Mouse (Mus musculus) splenic B cell, adult 2 months (primary cell): ENCODE results near the gene Olfr117.
"Not testable (repeated sequence)": the region's sequence is repeated elsewhere in the genome, so short reads cannot be mapped to it uniquely, and the experiment has no call there.

Source experiments
- DNase-seq: peaks from one replicate; pipeline ENCODE4 v3.0.0-alpha.2; 2011; ENCODE audit warnings: low read depth, low spot score
- H3K27me3 ChIP-seq: 2 replicates; pipeline ENCODE4 v1.6.1; 2012; ENCODE audit warnings: mild to moderate bottlenecking, low read length, moderate library complexity, mixed read lengths; ENCODE audit not compliant: control insufficient read depth, poor library complexity, insufficient read depth, severe bottlenecking
- H3K36me3 ChIP-seq: 2 replicates; pipeline ENCODE4 v1.6.1; 2012; ENCODE audit warnings: mild to moderate bottlenecking, low read length, moderate library complexity, mixed read lengths; ENCODE audit not compliant: control insufficient read depth, poor library complexity, insufficient read depth, severe bottlenecking

Gene Olfr117

GRCm38 (mm10) chr17:37663682-37664081, at the start of gene Olfr117:
Gene Olfr117 (minus strand): TSS chr17:37663782.
- H3K27me3 ChIP-seq, result no peaks in the 10 kb centered on the region
- no peaks in the 10 kb centered on the region for H3K36me3 ChIP-seq
- no peak for DNase-seq

GRCm38 (mm10) chr17:37696264-37696663, 32.7 kb upstream of the Olfr117 start, which contains the start of gene Olfr119:
Gene Olfr119 (plus strand): TSS chr17:37696564.
- not testable (repeated sequence) for DNase-seq, H3K36me3 ChIP-seq, H3K27me3 ChIP-seq

GRCm38 (mm10) chr17:37666688-37667087, 3.1 kb upstream of the Olfr117 start, which contains the start of gene Olfr118:
Gene Olfr118 (plus strand): TSS chr17:37666988.
- Histone ChIP-seq H3K27me3 (no peaks in the 10 kb centered on the region), H3K36me3 (no peaks in the 10 kb centered on the region)
- DNase-seq, result no peak

- H3K36me3 ChIP-seq, result no peaks in the 10 kb centered on the region
- no peak for DNase-seq
- H3K27me3 ChIP-seq, result no peaks in the 10 kb centered on the region
Observed at GRCm38 (mm10) chr17:37627009-37627408, 36.6 kb downstream of the Olfr117 start, which contains the start of the genes Olfr115 and Olfr116. Gene Olfr115 (minus strand): TSS chr17:37627109. Gene Olfr116 (minus strand): TSS chr17:37627199.
